Mouse (Mus musculus): ENCODE measurements around the gene Fap.

GRCm38 (mm10) chr2:62526399-62526798 is 47.5 kb downstream of the Fap start:
- TF ChIP-seq USF1 (IDR thresholded peaks at IDR 0.05; ENCODE audit: low read depth) = no peak
- no peak for TF ChIP-seq POLR2A (IDR thresholded peaks at IDR 0.05; ENCODE audit: insufficient read length, low read depth)
- no peak for TF ChIP-seq MAX (IDR thresholded peaks at IDR 0.05; ENCODE audit: low read depth)

All from myocyte (in vitro differentiated cells).